Mouse (Mus musculus) MEL (cell line): ENCODE measurements at regions not wholly inside any gene's neighbourhood (a gene's known extent, or its start where the extent isn't known, plus 50 kb on each side); places are given as distances from the start of the nearest gene placed in this dataset.

Experiments
- CTCF ChIP-seq, 3 experiments: IDR thresholded peaks in 2 of 3; conservative IDR thresholded peaks in 1 of 3; 2 replicates each; pipeline ENCODE4 v1.5.1; 2011 to 2012; ENCODE audit warnings: low read length in 3 of 3, low read depth in 2 of 3, mild to moderate bottlenecking in 2 of 3, improper control_type of control experiment in 1 of 3, inconsistent platforms in 1 of 3, mixed read lengths in 1 of 3, moderate library complexity in 1 of 3; ENCODE audit not compliant: control insufficient read depth in 1 of 3, insufficient read depth in 1 of 3, poor library complexity in 1 of 3, severe bottlenecking in 1 of 3
- KAT2A ChIP-seq: conservative IDR thresholded peaks from 2 replicates; pipeline ENCODE4 v1.6.1; 2012; ENCODE audit warnings: low read depth, low read length, improper control_type of control experiment, inconsistent platforms
- MAFK ChIP-seq: IDR thresholded peaks from 2 replicates; pipeline ENCODE4 v1.6.1; 2011; ENCODE audit warnings: low read depth, mild to moderate bottlenecking, low read length, improper control_type of control experiment, borderline replicate concordance
- NELFE ChIP-seq: IDR thresholded peaks from 2 replicates; pipeline ENCODE4 v1.6.1; 2011; ENCODE audit warnings: low read depth, low read length, improper control_type of control experiment
- POLR2A ChIP-seq, 2 experiments: IDR thresholded peaks; 2 replicates each; pipeline ENCODE4 v1.6.1; 2011 to 2012; ENCODE audit warnings: low read length in 2 of 2, mild to moderate bottlenecking in 2 of 2, control low read depth in 1 of 2, improper control_type of control experiment in 1 of 2, low read depth in 1 of 2, moderate library complexity in 1 of 2; ENCODE audit not compliant: control insufficient read depth in 1 of 2, insufficient read depth in 1 of 2, poor library complexity in 1 of 2
- POLR2AphosphoS2 ChIP-seq: IDR thresholded peaks from 2 replicates; pipeline ENCODE4 v1.6.1; 2011; ENCODE audit warnings: low read length, improper control_type of control experiment
- RCOR1 ChIP-seq: IDR thresholded peaks from 2 replicates; pipeline ENCODE4 v1.6.1; 2012; ENCODE audit warnings: low read depth, mild to moderate bottlenecking, inconsistent platforms, low read length, improper control_type of control experiment
- SIN3A ChIP-seq: IDR thresholded peaks from 2 replicates; pipeline ENCODE4 v1.6.1; 2012; ENCODE audit warnings: low read length, improper control_type of control experiment, inconsistent platforms
- UBTF ChIP-seq: IDR thresholded peaks from 2 replicates; pipeline ENCODE4 v1.6.1; 2012; ENCODE audit warnings: low read depth, mild to moderate bottlenecking, inconsistent platforms, low read length, improper control_type of control experiment, moderate library complexity, borderline replicate concordance; ENCODE audit not compliant: insufficient read depth
- ZMIZ1 ChIP-seq: IDR thresholded peaks from 2 replicates; pipeline ENCODE4 v1.6.1; 2012; ENCODE audit warnings: low read depth, mild to moderate bottlenecking, inconsistent platforms, low read length, improper control_type of control experiment, moderate library complexity

DNA sequence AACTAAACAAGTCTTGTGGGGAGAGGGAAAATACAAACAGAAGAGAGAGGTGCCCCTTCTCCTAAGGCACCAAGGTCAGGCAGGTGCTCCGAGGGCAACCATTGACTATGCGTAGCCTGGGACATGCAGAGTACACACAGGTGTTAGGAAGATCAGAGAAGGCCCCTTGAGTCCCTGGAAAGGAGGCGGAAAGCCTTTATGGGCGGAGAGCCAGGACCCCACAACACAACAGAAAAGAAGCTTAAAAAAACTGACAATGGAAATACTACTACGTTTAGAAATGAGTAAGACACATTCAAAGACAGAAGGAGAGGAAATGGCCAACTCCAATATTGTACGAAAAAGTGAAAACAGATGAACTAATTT is 179.5 kb downstream of the Mroh4 start:
- TF ChIP-seq POLR2A (IDR thresholded peaks at IDR 0.05; ENCODE audit: control insufficient read depth in 1 of 2, insufficient read depth in 1 of 2, low read depth in 1 of 2, low read length in 2 of 2, poor library complexity in 1 of 2) (no peak), POLR2AphosphoS2 (no peak), MAFK (no peak), SIN3A (no peak), KAT2A (no peak), ZMIZ1 (no peak), CTCF (IDR thresholded peaks at IDR 0.05 in 2 of 3, conservative IDR thresholded peaks at IDR 0.05 in 1 of 3; ENCODE audit: control insufficient read depth in 1 of 3, insufficient read depth in 1 of 3, low read depth in 2 of 3, low read length in 3 of 3, poor library complexity in 1 of 3, severe bottlenecking in 1 of 3) (no peak), NELFE (no peak), UBTF (no peak), RCOR1 (no peak)
